Mouse (Mus musculus): ENCODE measurements around the gene Ankrd54. TPM values are rescaled to one million over a fixed set of nuclear protein-coding genes. Genes with fewer than 3 reads are reported as not detected.

The Ankrd54 gene
- total RNA-seq, 2 experiments from 2014 or later, result 7.4 to 7.5 TPM

DNA sequence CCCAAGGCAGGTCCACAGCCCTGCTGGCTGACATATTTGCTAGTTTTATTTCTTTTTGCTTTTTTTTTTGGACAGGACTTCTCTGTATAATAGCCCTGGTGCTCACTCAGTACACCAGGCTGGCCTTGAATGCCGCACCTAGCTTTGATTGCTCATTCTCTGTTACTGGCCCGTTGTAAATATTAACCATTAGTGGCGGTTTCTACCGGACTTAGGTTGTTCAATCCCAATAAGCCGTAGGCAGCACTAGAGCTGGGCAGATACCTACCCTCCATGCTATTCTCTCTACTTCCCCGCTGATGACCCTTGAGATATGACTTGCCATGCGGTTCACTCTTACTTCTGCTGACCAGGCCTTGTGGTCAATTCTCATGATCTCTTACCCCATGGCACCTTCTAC lies 16.9 kb upstream of the Ankrd54 start:
- intact Hi-C loops (cut with DNase I), result no loop called here

DNA sequence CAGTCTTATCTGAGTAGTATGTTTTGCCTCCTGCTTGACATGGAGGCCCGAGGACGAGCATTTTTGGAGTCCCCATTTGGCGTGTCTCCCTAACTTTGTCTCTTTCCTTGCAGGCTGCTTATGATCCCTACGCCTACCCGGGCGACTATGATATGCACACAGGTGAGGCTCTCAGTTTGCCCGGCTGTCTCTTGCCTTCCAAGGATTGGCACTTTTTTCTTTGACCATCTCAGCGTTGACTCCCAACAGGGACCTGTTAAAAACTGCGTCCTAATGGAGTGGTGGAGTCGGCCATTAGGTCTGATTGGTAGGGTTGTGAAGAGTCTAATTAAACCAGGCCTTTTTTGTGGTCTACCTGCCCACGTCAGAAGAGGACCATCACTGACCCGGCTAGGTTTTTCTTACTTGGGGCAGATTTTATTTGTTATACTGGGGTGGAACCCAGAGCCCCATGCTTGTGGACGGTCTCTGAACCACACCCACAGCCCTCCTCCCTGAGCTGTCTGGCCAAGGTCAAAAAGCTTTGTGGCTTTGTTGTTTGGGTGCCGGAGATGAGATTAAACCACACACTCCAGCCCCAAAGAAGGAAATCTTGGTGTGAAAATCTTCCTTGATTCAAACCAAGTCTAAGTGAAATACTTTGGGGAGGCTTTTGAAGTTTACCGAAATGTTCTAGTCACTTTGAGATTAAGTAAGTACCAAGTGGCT lies 13.1 kb upstream of the Ankrd54 start:
- intact Hi-C loops (cut with DNase I), result no loop called here
- no peak for DNase-seq (ENCODE audit: low spot score)

More for the DNA sequence above, 16.9 kb upstream of the Ankrd54 start:
- no peak for DNase-seq (ENCODE audit: low spot score)

DNA sequence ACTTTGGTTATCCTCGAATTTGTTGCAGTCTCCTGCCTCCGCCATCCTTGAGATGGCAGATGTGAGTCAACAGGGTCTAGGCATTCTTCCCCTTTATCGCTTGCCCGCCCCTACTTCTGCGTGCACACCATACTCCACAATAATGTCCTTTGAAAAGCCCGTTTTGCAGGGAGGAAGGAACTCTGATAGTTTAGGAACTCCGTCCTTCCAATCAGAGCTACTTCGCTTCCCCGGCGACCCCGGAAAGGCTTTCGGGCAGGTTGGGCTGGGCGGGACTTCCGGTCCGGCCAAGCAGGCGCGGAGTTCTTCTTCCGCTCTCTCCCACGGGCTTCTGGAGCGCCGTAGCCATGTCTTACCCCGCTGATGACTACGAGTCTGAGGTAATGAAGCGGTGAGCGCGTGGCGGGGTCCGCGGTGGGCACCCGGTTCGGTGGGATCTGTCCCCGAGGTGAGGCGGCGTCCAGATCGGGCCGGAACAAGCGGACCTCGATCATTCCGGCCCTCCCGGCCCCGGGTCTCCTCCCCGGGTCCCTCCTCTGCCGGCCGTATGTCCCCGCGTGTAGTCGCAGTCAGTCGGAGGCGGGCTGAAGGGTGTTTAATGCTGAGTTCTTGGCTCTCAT lies 12.3 kb upstream of the Ankrd54 start, which contains the start of gene Eif3l:
TSS of gene Eif3l (plus strand) at position 267 of the 620 bp plus-strand sequence.
- DNase-seq (ENCODE audit: low spot score), result peak; percentile 77
- intact Hi-C loops (cut with DNase I), result no loop called here

DNA sequence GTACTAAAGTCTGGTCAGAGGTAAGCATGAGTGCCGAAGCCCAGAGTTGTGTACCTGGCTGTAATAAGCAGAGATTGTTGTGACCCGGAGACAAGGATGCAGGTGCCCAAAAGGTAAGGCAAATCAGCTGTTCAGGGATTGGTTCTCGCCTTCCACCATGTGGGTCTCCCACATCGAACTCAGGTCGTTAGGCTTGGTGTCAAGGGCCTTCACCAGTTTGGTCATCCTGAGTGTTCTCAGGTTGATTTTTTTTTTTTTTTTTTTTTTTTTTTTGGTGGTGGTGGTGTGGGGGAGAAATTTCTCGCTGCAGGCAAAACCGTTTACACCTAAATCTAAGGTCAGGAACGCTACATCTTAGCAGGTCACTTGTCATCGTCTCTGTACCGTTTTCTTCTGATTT lies 11.8 kb upstream of the Ankrd54 start:
- DNase-seq (ENCODE audit: low spot score), result no peak
- intact Hi-C loops (cut with DNase I), result no loop called here

DNA sequence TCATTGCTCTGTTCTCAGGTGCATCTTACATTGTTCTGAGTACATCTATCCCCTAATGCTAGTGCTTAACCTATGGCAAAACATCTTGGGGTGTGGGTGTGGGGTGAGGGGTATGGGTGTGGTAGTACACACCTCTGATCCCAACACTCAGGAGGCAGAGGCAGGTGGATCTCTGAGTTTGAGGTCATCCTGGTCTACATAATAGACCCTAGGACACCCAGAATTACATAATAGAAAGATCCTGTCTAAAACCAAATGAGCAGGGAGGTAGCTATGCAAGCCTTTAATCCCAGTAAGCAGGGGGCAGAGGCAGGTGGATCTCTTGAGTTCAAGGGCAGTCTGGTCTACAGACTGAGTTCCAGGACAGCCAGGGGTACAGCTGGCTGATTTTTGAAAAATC lies 11.1 kb upstream of the Ankrd54 start:
- intact Hi-C loops (cut with DNase I), result no loop called here
- no peak for DNase-seq (ENCODE audit: low spot score)

DNA sequence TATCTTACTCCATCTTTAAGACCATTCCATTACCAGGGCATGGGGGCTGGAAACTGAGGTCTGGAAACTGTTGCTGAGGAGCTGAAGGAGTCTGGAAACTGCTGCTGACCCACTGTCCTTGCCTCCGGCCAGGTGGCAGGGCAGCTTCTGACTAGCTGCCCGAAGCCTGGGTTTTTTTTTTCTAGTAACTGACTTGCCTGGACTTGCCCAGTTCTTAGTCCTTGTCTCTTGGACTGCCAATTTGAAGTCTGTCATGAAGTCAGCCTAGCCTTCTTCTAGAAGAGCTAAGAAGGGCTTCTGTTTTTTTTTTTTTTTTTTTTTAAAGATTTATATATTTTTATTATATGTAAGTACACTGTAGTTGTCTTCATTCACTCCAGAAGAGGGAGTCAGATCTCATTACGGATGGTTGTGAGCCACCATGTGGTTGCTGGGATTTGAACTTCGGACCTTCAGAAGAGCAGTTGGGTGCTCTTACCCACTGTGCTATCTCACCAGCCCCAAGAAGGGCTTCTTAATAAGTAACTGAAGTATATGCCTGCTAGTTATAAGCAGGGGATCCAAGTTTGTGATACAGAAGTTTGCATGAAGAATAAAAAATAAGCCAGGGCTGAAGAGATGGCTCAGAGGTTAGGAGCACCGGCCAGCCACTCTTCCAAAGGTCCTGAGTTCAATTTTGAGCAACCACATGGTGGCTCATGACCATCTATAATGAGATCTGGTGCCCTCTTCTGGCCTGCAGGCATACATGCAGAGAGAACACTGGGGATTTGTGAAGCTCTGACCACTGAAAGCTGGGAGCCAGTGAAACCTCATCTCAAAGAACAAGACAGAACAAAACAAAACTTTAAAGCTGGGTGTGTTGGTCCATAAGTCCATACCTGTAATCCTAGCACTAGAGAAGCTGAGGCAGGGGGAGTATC lies 8.7 kb upstream of the Ankrd54 start:
- intact Hi-C loops (cut with DNase I), result loop anchor here (1.0 kb wide), 1 partner anchor 34 kb away; no protein-coding TSS in a partner anchor
- DNase-seq (ENCODE audit: low spot score), result no peak

DNA sequence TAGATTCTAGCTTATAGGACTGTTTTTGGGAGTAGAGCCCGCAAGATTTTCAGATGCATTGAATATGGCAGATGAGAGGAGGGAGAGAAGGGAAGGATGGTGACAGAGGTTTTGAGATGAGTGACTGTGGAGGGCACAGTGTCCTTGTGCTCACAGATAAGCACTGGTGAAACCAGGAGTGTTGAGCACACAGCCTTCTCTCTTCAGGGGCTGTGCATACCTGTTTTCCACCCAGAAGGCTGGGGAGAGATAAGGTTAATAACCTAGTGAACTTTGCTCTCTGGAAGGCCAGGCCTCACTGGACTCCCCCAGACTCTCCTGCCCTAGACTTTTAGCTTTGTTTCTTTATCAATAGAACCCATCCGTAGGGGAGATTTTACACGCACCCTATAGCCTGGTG lies 5.7 kb upstream of the Ankrd54 start:
- intact Hi-C loops (cut with DNase I), result loop anchor here (5.0 kb wide), 1 partner anchor 166 kb away; no protein-coding TSS in a partner anchor
- no peak for DNase-seq (ENCODE audit: low spot score)

DNA sequence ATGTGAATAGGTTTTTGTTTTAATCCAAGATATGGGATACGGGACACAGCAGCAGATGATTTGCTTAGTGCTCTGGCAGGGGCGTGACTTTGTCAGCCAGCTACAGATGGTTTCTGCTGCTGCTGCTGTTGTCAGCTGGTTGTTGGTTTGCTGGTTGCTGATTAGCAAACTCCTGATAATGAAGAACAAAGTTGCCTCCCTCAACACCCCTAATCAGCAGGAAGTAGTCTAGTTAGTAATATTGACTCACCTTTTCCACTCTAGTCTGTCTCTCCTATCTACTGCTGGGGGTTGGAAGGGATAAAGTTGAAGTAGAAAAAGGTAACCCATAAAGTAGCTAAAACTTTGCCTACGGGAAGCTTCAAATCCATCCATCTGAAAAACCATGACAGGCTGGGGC lies 4.9 kb upstream of the Ankrd54 start:
- DNase-seq (ENCODE audit: low spot score), result no peak
- intact Hi-C loops (cut with DNase I), result loop anchor here (5.0 kb wide), 1 partner anchor 165 kb away; no protein-coding TSS in a partner anchor

DNA sequence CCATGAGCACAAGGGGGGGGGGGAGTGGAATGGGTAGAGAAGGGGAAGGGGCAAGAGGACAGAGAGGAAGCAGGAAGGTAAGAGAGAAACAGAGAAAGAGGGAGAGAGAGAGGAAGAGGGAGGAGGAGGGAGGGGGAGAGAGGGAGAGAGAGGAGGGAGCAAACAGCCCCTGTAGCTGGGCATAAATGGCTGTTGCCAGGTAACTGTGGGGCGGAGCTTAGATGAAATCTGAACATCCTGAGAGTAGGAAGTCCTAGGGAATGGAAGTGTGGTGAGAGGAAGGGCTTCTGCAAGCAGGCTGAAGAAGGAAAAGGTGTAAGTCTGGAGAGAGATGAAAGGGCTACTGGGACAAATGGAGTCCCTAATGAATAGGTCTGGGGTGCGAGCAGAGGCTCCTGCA lies 3.6 kb upstream of the Ankrd54 start:
- DNase-seq (ENCODE audit: low spot score), result no peak
- intact Hi-C loops (cut with DNase I), result loop anchor here (5.0 kb wide), 1 partner anchor 164 kb away; no protein-coding TSS in a partner anchor

DNA sequence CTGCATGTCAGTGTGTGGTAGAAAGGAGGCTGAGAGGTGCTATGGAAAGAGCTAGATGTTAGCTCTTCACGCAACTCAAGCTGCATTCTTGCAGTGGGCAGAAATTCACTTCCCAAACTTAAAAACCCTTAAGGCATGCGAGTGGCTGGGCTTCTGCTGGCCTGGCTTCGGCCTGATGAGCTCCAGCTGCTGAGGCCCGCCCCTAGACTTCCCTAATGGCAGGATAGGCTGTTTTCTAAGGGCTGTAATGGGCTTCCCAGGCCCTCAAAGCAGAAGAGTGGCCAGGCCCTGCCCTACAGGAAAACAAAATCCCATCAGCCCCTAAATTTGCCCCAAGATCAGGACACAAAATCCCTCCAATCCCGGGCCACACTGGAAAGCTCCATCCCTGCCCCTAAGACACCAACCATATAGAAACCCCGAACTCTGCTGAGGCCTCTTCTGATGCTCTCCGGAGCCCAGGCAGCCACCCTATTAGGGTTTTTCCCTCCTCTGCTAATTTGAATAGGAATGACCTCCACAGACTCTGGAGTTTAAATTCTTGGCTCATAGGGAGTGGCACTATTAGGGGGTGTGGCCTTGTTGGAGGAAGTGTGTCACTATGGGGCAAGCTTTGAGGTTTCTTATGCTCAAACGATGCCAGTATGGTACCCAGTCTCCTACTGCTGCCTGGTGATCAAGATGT lies 2.5 kb upstream of the Ankrd54 start:
- intact Hi-C loops (cut with DNase I), result loop anchor here (5.0 kb wide), 1 partner anchor 163 kb away; no protein-coding TSS in a partner anchor
- no peak for DNase-seq (ENCODE audit: low spot score)

DNA sequence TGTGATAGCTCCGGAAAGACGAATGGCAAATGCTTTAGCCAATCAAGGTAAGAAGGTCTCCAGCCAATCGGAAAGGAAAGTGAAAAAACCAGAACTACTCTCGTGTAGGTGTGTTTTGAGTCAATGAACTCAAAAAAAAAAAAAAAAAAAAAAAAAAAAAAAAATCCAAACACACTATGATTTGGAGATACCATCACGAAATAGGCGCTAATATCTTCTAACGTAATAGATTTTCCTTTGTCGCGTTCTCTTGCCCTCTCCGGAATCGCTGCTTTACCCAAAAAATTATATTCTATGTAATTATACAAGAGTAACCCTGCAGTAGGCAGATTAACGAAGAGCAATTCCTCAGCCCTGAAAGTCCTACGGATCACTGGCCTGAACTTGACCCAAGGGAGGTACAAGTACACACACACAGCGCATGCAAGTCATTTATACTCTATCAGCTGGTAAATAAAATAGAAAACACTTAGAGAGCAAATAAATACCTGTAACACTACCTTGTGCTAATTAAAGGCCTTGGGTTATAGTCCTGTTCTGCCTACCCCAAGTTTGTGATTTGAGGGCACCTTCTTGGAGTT lies 557 bp upstream of the Ankrd54 start:
- intact Hi-C loops (cut with DNase I), result no loop called here
- DNase-seq (ENCODE audit: low spot score), result no peak

DNA sequence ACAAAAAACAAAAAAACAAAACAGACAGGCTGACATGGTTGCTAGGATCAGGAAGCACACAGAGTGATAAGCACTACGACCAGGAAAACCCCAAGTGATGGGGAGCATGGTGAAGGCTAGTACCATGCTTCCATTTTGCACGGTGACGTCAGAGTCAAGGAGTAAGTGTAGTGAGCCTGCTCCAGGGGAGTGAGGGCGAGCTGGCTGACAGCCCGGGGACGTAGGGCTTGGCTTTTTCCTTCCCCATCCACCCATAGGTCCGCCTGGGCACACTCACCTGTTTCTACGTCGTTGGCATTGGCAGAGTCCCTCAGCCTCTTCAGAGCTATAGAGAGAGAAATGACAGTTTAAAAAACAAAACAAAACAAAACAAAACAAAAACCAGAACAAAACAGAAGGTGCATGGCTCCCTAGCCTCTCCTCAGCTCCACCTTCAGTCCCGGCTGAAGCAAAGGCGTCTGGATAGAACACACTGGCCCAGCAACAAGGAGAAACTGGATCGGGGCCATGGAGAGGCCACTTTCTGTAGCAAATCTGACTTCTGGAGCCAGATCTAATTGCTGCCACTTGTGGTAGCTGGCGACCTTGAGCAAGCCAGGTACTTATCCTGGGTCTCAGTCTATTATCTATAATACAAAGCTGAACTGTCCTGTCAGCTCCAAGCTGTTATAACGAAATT lies 1.7 kb downstream of the Ankrd54 start:
- intact Hi-C loops (cut with DNase I), result no loop called here
- no peak for DNase-seq (ENCODE audit: low spot score)

DNA sequence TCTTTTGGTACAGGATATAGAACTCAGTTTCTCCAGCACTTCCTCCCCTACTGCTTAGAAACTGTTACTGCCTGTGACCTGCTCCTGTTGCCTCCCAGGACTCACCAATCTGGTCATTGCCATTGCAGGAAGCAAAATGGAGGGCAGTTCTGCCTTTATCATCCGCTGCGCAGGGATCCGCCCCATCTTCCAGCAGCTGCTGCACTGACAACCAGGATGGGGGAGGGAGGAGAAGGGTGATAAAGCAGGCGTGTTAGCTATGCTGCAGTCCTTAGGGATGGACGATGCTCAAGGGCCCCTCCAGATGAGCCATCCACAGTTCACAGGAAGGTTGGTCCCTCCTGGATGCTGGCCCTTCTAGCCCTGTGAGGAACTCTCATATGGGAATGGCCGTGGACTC lies 4.8 kb downstream of the Ankrd54 start:
- no peak for DNase-seq (ENCODE audit: low spot score)
- intact Hi-C loops (cut with DNase I), result no loop called here

DNA sequence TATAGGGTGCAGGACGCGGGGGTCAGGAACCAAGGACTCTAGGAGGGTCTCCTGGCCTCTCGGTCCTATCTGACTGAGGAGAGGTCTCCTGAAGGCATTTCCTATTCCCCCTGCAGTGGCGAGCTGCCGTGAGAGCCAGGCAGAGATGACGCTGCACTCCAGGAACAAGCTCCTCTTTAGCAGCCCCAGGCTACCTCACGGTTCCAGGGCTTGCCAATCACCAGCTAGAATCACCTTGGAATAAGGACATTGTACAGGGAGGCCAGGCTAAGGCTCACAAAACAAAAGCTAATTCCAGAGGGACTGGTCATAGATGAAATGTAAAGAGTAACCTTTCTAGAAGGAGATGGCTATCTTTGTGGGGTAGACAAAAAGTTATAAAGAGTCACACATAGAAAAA lies 6.1 kb downstream of the Ankrd54 start:
- DNase-seq (ENCODE audit: low spot score), result no peak
- intact Hi-C loops (cut with DNase I), result no loop called here

DNA sequence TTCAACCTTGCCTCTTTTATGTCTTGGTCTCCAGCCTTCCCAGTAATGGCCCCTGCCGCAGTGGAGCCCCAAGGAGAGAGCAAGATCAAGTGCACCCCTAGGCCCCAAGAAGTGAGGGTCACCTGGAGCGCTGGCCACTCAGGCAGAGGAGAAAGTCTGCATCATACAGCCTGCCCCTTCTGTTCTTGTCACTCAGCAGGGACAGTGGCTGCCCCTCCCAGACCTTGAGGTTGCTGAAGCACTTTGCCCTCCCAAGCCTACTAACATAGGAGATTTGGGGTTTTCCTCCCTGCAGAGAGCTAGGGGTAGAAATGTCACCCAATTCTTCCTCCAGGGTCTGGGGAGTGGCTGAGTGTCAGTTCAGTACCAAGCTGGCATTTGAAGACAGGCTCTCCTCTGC lies 10.3 kb downstream of the Ankrd54 start:
- DNase-seq (ENCODE audit: low spot score), result no peak
- intact Hi-C loops (cut with DNase I), result no loop called here

DNA sequence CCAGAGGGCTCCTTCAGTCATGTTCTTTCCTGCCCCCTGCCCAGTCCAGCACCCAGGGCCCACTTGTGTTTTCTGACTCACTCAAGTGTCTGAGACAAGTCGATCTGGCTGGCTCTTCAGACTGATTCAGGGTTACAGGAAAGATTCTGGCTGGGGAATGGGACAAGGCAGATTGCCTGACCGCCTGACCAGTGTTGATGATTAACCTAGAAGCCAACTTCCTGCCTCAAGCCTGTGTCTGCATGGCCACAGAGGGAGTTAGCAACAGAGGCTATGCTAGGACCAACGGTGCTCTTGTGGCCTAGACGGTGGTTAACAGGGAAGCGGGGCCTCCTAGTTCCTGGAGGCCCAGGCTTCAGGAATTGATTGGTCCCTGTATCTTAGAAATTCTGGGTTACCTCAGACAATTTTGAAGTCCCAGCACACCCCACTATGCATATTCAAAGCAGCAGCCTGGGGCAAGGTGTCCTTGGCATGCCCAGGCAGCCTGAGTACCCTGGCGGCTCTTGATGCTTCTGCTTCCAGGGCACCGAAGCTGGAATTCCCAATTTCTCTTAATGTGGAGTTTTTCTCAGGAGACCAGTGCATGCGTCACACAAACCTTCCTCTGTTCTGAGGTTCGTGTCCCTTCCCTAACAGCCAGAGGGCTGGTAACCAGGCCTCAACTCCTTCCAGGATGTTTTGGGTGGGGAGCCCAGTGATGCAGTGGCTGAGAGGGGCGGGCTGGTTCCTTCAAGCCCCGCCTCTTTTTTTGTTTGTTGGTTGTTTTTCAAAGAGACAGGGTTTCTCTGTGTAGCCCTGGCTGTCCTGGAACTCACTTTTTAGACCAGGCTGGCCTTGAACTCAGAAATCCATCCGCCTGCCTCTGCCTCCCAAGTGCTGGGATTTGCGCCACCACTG lies 11.0 kb downstream of the Ankrd54 start:
- intact Hi-C loops (cut with DNase I), result no loop called here
- DNase-seq (ENCODE audit: low spot score), result no peak

DNA sequence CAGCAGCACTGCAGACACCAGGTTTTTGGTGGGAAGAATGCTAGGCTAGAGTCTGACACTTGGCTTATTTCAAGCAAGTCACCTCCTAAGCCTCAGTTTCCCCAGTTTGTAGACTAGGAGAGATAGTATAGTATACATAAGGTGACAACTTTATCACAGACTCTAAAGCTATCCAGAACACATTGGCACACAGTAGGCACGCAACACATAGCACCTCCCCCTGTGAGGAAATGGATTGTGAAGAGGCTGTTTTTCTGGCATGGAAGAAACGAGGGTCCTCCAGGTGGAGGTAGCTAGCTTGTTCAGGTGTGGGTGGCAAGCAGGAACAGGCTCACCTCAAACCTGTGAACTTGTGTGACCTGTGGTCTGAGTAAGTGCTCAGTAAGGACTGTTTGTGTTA lies 11.7 kb downstream of the Ankrd54 start:
- no peak for DNase-seq (ENCODE audit: low spot score)
- intact Hi-C loops (cut with DNase I), result no loop called here
